Mouse (Mus musculus) cerebellum, adult 2 months (tissue): ENCODE results near the gene Shank2.

Experiments used
- CTCF ChIP-seq: fragments of 200-500 bp; IDR thresholded peaks from 2 replicates; pipeline ENCODE4 v1.5.1; 2011; ENCODE audit warnings: low read depth, mild to moderate bottlenecking, control low read depth, low read length, moderate library complexity, borderline replicate concordance; ENCODE audit not compliant: insufficient read depth
- POLR2A ChIP-seq: fragments of 200-500 bp; IDR thresholded peaks from 2 replicates; pipeline ENCODE4 v1.6.1; 2011; ENCODE audit warnings: low read length, control low read depth, borderline replicate concordance; ENCODE audit not compliant: insufficient read depth

- no peak for TF ChIP-seq POLR2A
- no peak for TF ChIP-seq CTCF
Measured at GRCm38 (mm10) chr7:144448186-144448585, 446.5 kb downstream of the Shank2 start.
